Mouse (Mus musculus) myocyte (in vitro differentiated cells): ENCODE measurements at regions not wholly inside any gene's neighbourhood (a gene's known extent, or its start where the extent isn't known, plus 50 kb on each side); places are given as distances from the start of the nearest gene placed in this dataset.
A peak's percentile ranks its signal among the peaks of the same experiment; 100 is the strongest.

Experiments used
- H3K27me3 ChIP-seq: one replicate; pipeline ENCODE4 v1.6.1; 2011; ENCODE audit not compliant: control insufficient read depth, insufficient read depth, insufficient read length
- H3K36me3 ChIP-seq: one replicate; pipeline ENCODE4 v1.6.1; 2011; ENCODE audit not compliant: control insufficient read depth, insufficient read depth
- H3K4me2 ChIP-seq: one replicate; pipeline ENCODE4 v1.6.1; 2011; ENCODE audit warnings: low read depth, control low read depth
- H3K4me3 ChIP-seq: one replicate; pipeline ENCODE4 v1.5.1; 2011; ENCODE audit warnings: mild to moderate bottlenecking, control low read depth, moderate library complexity
- H3K79me2 ChIP-seq: one replicate; pipeline ENCODE4 v1.6.1; 2011; ENCODE audit not compliant: control insufficient read depth, insufficient read depth
- H3ac ChIP-seq: one replicate; pipeline ENCODE4 v1.6.1; 2011; ENCODE audit not compliant: control insufficient read depth, insufficient read length
- CEBPB ChIP-seq: IDR thresholded peaks from 2 replicates; pipeline ENCODE4 v1.6.1; 2011; ENCODE audit warnings: mild to moderate bottlenecking, moderate library complexity; ENCODE audit not compliant: poor library complexity, insufficient read depth, severe bottlenecking
- E2F4 ChIP-seq: IDR thresholded peaks from one replicate; pipeline ENCODE4 v1.6.1; 2011; ENCODE audit warnings: mild to moderate bottlenecking, control low read depth, moderate library complexity; ENCODE audit not compliant: insufficient read depth
- MAX ChIP-seq: IDR thresholded peaks from one replicate; pipeline ENCODE4 v1.6.1; 2011; ENCODE audit warnings: low read depth, mild to moderate bottlenecking, control low read depth
- MYOD1 ChIP-seq, 3 experiments: IDR thresholded peaks; one replicate each; pipeline ENCODE4 v1.6.1; 2011; ENCODE audit warnings: control low read depth in 2 of 3, low read depth in 2 of 3, mild to moderate bottlenecking in 2 of 3, moderate library complexity in 1 of 3; ENCODE audit not compliant: insufficient read length in 2 of 3, control insufficient read depth in 1 of 3
- MYOG ChIP-seq, 3 experiments: IDR thresholded peaks; one replicate each; pipeline ENCODE4 v1.6.1; 2011; ENCODE audit warnings: control low read depth in 2 of 3, low read depth in 2 of 3, mild to moderate bottlenecking in 2 of 3; ENCODE audit not compliant: insufficient read length in 2 of 3, control insufficient read depth in 1 of 3, insufficient read depth in 1 of 3
- POLR2A ChIP-seq: IDR thresholded peaks from one replicate; pipeline ENCODE4 v1.6.1; 2011; ENCODE audit warnings: low read depth, mild to moderate bottlenecking, control low read depth, moderate library complexity; ENCODE audit not compliant: insufficient read length
- POLR2AphosphoS2 ChIP-seq: IDR thresholded peaks from one replicate; pipeline ENCODE4 v1.6.1; 2011; ENCODE audit warnings: low read depth, control low read depth; ENCODE audit not compliant: insufficient read length
- REST ChIP-seq: IDR thresholded peaks from one replicate; pipeline ENCODE4 v1.6.1; 2011; ENCODE audit warnings: mild to moderate bottlenecking, control low read depth, moderate library complexity; ENCODE audit not compliant: insufficient read depth, insufficient read length
- SRF ChIP-seq: IDR thresholded peaks from one replicate; pipeline ENCODE4 v1.6.1; 2011; ENCODE audit warnings: low read depth; ENCODE audit not compliant: control insufficient read depth, insufficient read length
- TCF12 ChIP-seq: IDR thresholded peaks from one replicate; pipeline ENCODE4 v1.6.1; 2011; ENCODE audit warnings: mild to moderate bottlenecking, control low read depth; ENCODE audit not compliant: poor library complexity, insufficient read depth, severe bottlenecking
- TCF3 ChIP-seq: IDR thresholded peaks from one replicate; pipeline ENCODE4 v1.6.1; 2011; ENCODE audit warnings: low read depth, control low read depth; ENCODE audit not compliant: insufficient read length
- USF1 ChIP-seq: IDR thresholded peaks from one replicate; pipeline ENCODE4 v1.6.1; 2011; ENCODE audit warnings: low read depth, mild to moderate bottlenecking, control low read depth, moderate library complexity

DNA sequence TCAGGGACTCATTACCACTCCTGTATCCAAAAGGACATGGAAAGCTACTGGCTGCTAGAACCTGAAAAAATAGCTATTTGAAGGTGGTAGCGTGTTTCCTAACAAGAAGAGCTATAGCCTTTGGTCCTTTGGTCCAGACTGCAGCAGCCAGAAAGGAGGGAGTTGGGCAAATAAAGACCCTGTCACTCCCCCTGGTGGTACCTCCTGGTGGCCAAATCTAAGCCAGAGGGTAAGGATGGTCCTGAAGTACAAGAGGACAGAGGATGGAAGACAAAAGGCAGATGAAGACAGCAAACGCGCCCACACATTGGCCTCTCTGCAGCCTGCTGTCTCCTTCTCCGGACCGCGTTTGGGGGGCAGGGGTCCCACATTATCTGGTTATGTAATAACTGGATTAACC is 453.4 kb downstream of the Prss52 start:
- H3ac ChIP-seq: no peak overlapping the region
- H3K36me3 ChIP-seq: no peaks in the 10 kb centered on the region
- H3K79me2 ChIP-seq: no peaks in the 10 kb centered on the region
- H3K4me3 ChIP-seq: no peak overlapping the region
- TF ChIP-seq MYOD1 (IDR thresholded peaks at IDR 0.05; ENCODE audit: control insufficient read depth in 1 of 3, insufficient read length in 2 of 3, low read depth in 2 of 3): no peak
- no peak for TF ChIP-seq TCF3
- no peak for TF ChIP-seq MYOG (IDR thresholded peaks at IDR 0.05; ENCODE audit: control insufficient read depth in 1 of 3, insufficient read depth in 1 of 3, insufficient read length in 2 of 3, low read depth in 2 of 3)
- peaks cover 5% of the 10 kb centered on the region for H3K27me3 ChIP-seq
- H3K4me2 ChIP-seq: no peak overlapping the region

DNA sequence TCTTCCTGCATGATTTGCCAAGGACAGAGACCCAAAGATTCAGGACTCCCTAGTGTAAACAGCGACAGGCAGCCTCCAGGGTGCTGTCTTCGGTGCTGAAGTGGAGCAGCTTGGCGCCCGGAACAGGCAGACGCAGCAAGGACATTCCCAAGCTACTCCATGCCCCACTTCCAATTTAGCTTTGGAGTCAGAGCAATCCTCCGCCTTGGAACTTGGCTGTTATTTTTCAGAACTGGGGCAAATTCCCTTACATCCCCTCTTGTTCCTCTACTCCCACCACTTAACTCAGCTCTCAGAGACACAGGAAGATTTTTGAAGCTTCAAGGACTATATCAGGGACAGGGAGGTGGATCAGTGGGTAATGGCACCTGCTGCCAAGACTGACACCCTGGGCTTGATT is 464.6 kb downstream of the Prss52 start:
- Histone ChIP-seq H3ac (no peak overlapping the region), H3K36me3 (no peaks in the 10 kb centered on the region), H3K27me3 (peaks cover 17% of the 10 kb centered on the region), H3K4me2 (no peak overlapping the region), H3K4me3 (no peak overlapping the region), H3K79me2 (no peaks in the 10 kb centered on the region)
- TF ChIP-seq MAX (no peak), REST (peak; percentile 94)

DNA sequence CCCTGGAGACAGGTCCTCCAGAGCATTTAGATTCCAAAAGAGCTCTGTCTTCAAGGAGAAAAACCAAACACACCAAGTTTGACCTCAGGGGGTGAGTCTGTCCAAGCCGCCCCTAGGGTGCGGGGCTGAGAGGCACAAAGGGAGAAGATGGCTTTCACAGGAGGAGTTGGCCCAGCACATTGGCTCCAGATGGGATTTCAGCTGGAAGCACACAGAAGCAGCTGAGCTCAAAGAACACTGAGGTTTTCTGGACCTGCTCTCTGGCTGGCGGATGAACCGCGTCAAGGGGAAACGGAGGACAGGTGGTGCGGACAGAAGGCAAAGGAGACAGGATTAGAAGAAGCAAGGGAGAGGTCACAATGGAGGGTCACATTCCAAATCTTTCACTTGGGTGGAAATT is 466.9 kb downstream of the Prss52 start:
- Histone ChIP-seq H3K27me3 (peaks cover 9% of the 10 kb centered on the region), H3K79me2 (no peaks in the 10 kb centered on the region), H3K4me2 (no peak overlapping the region), H3K4me3 (no peak overlapping the region), H3K36me3 (no peaks in the 10 kb centered on the region), H3ac (no peak overlapping the region)
- TF ChIP-seq POLR2A: no peak
- no peak for TF ChIP-seq MYOD1 (IDR thresholded peaks at IDR 0.05; ENCODE audit: control insufficient read depth in 1 of 3, insufficient read length in 2 of 3, low read depth in 2 of 3)
- no peak for TF ChIP-seq TCF12
- no peak for TF ChIP-seq TCF3
- no peak for TF ChIP-seq MAX
- TF ChIP-seq CEBPB: no peak
- no peak for TF ChIP-seq POLR2AphosphoS2
- no peak for TF ChIP-seq MYOG (IDR thresholded peaks at IDR 0.05; ENCODE audit: control insufficient read depth in 1 of 3, insufficient read depth in 1 of 3, insufficient read length in 2 of 3, low read depth in 2 of 3)
- TF ChIP-seq SRF: no peak
- TF ChIP-seq REST: no peak
- no peak for TF ChIP-seq USF1
- no peak for TF ChIP-seq E2F4

DNA sequence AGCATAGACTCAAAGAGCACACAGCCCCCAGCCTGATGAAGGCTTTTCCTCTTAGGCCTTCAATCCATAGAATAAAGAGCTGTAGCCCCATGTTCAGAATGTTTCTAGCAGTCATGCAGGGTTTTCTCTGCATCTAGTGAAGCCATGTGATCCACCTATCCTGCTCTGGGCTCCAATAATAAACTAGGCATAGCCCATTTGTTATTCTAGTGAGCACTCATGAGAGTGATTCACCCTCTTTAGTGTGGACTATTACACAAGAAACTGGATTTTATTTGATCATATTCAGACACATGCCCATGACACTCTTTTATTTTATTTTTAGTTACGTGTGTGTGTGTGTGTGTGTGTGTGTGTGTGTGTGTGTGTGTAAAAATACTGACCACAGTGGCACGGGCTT is 468.7 kb downstream of the Prss52 start:
- Histone ChIP-seq H3K4me3 (no peak overlapping the region), H3K36me3 (no peaks in the 10 kb centered on the region), H3K4me2 (no peak overlapping the region), H3K27me3 (peaks cover 9% of the 10 kb centered on the region), H3K79me2 (no peaks in the 10 kb centered on the region), H3ac (no peak overlapping the region)
- TF ChIP-seq E2F4 (no peak), MAX (no peak), SRF (no peak), MYOG (IDR thresholded peaks at IDR 0.05; ENCODE audit: control insufficient read depth in 1 of 3, insufficient read depth in 1 of 3, insufficient read length in 2 of 3, low read depth in 2 of 3) (no peak), POLR2A (no peak)

DNA sequence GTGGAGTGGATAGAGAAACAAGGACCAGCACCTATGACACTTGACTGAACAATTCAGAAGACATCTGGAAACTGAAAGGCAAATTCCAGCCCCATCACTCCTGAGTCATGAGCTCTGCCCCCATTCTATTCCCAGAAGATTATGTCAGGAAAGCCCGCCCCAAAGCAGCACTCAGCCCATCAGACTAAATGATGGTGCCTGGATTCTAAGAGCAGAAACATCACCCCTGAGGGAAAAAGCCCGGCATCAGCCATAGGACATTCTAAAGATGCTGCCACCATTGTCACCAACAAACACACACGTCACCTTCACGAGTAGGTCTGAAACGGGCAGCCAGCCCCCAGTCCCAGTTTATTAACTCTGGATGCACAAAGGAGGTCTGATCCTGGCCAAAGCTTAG is 469.7 kb downstream of the Prss52 start:
- peaks cover 9% of the 10 kb centered on the region for H3K27me3 ChIP-seq
- no peak overlapping the region for H3K4me3 ChIP-seq

More for the DNA sequence above, 469.7 kb downstream of the Prss52 start:
- Histone ChIP-seq H3ac (no peak overlapping the region), H3K36me3 (no peaks in the 10 kb centered on the region), H3K4me2 (no peak overlapping the region), H3K79me2 (no peaks in the 10 kb centered on the region)
- TF ChIP-seq E2F4 (no peak), MYOD1 (IDR thresholded peaks at IDR 0.05; ENCODE audit: control insufficient read depth in 1 of 3, insufficient read length in 2 of 3, low read depth in 2 of 3) (no peak), CEBPB (no peak), USF1 (no peak), POLR2A (no peak), REST (no peak), TCF12 (no peak), TCF3 (no peak), MAX (no peak), SRF (no peak), POLR2AphosphoS2 (no peak), MYOG (IDR thresholded peaks at IDR 0.05; ENCODE audit: control insufficient read depth in 1 of 3, insufficient read depth in 1 of 3, insufficient read length in 2 of 3, low read depth in 2 of 3) (no peak)
